Mouse (Mus musculus) midbrain, embryonic 16.5 days (tissue): Measurements from ENCODE around the gene Msn. TPM values are rescaled to one million over a fixed set of nuclear protein-coding genes. Genes with fewer than 3 reads are reported as not detected.

Source experiments
- ATAC-seq: fragments of 200-750 bp; cut with Nextera tagmentation; 2 replicates; pipeline ENCODE4 v1.8.0; 2017; ENCODE audit warnings: moderate TSS enrichment
- H3K27ac ChIP-seq: fragments of 300-500 bp; sonication (generic); 2 replicates; pipeline ENCODE4 v1.5.1; 2014; ENCODE audit warnings: mild to moderate bottlenecking, low read length, mixed read lengths
- H3K27me3 ChIP-seq: fragments of 300-500 bp; sonication (generic); 2 replicates; pipeline ENCODE4 v1.6.1; 2014; ENCODE audit warnings: low read depth, low read length, mixed read lengths; ENCODE audit not compliant: control insufficient read depth, insufficient read depth
- H3K36me3 ChIP-seq: fragments of 300-500 bp; sonication (generic); 2 replicates; pipeline ENCODE4 v1.6.1; 2014; ENCODE audit warnings: mild to moderate bottlenecking, low read length, moderate library complexity, mixed read lengths; ENCODE audit not compliant: control insufficient read depth, insufficient read depth
- H3K4me1 ChIP-seq: fragments of 300-500 bp; sonication (generic); 2 replicates; pipeline ENCODE4 v1.6.1; 2014; ENCODE audit warnings: mild to moderate bottlenecking, low read length, mixed read lengths; ENCODE audit not compliant: control insufficient read depth, insufficient read depth
- H3K4me2 ChIP-seq: fragments of 300-500 bp; sonication (generic); 2 replicates; pipeline ENCODE4 v1.6.1; 2014; ENCODE audit warnings: mild to moderate bottlenecking, low read length, mixed read lengths
- H3K4me3 ChIP-seq: fragments of 300-500 bp; sonication (generic); 2 replicates; pipeline ENCODE4 v1.5.1; 2014; ENCODE audit warnings: low read depth, mild to moderate bottlenecking, low read length, moderate library complexity, mixed read lengths
- H3K9ac ChIP-seq: fragments of 300-500 bp; sonication (generic); 2 replicates; pipeline ENCODE4 v1.6.1; 2014; ENCODE audit warnings: low read depth, low read length, mixed read lengths
- H3K9me3 ChIP-seq: fragments of 300-500 bp; sonication (generic); replicated peaks from 2 replicates; pipeline ENCODE4 v1.6.1; 2014; ENCODE audit warnings: mild to moderate bottlenecking, low read length, mixed read lengths; ENCODE audit not compliant: control insufficient read depth, poor library complexity, severe bottlenecking
- WGBS: fragments of 180-500 bp; shearing (Covaris S2); extraction: QIAGEN DNeasy Blood & Tissue Kit; methylation state at CpG from one replicate; pipeline ENCODE4 v1.1.7; 2014; 5-methylcytosine and 5-hydroxymethylcytosine counted together
- polyA plus RNA-seq: library from polyadenylated mRNA; unstranded; fragments of >200 nt; fragmentation: Nextera tagmentation; extraction: Ambion mirVana; gene quantifications from 2 replicates; pipeline ENCODE4 v1.2.1, GENCODE M21; 2015

Msn gene
- 27.2 and 28.4 TPM in 2 replicates for polyA plus RNA-seq

DNA sequence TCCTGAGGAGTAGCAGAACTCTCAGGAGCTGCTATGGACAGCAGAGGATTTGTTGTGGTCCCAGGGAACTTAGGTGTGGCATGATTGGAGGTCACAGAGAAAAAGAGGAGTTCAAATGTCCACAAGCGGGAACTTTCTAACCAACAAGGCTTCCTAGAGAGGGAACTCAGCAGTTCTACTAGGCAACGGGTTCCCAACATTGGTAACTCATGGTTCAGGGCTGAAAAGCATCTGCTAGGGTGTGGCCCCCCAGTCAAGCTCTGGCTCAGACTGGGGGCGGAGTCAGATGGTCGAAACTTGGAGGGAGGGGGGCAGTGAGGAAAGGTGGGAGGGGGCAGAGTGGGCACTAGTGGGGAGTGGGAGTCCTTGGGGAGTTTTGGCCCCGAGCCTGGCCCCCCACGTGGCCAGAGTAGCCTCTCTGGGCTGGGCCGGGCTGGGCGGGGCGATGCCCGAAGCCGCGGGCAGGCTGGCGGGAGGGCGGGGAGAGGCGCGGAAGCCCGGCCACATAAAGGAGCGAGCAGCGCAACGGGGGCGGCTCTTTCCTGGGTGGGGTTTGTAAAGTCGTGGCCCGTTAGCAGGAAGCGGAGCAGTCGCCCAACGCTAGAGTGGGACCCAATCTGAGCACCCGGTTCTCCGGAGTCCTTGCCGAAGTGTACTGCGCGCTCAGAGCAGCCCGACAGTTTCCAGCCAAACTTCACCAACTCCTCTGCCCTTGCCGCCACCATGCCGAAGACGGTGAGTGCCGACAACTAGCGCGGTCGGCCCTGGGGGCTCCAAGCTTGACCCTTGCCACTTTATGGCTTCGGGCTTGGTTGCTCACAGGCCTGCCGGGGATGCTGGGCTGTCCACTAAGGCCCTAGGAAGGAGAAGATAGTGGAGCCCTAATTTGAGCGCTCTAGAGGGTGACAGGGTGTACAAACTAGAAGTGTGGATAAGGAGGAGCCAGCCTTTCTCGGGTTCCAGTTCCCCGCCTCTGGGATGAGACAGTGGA, at the start of gene Msn:
Gene Msn, plus strand, starts transcription at position 534 of the 991 bp plus-strand sequence.
- 12% methylated on average over 32 of the region's 44 CpGs for WGBS
- H3K27me3 ChIP-seq: no peaks in the 10 kb centered on the region
- peak within 1 kb of the TSS; percentile 42 for H3K4me3 ChIP-seq
- no peak within 1 kb of the TSS for H3K27ac ChIP-seq
- H3K9ac ChIP-seq: peak within 1 kb of the TSS; percentile 38; the same call in 1 of the 2 replicates
- no peaks in the 10 kb centered on the region for H3K36me3 ChIP-seq
- peak within 1 kb of the TSS; percentile 70 for H3K4me2 ChIP-seq
- no peaks in the 10 kb centered on the region for H3K9me3 ChIP-seq
- no peaks in the 10 kb centered on the region for H3K4me1 ChIP-seq
- ATAC-seq: peak; percentile 76

DNA sequence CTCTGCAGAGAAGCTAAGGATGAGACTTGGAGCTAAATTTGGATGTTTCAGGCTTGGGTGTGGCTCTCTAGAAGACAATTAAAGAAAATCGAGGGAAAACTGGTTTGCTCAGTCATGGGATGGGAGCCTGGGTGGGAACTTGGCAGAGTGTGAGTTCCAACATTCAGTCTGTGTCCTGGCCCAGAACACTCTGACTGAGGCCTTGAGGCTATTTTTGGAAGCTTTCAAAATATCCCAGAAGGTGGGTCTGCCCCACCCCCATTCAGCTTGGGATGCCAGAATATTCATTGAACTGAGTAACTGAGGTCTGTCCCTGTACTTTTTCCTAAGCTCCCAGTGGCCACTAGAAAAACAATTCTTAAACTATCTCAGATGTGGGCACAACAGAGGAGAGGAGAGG, 43.0 kb upstream of the Msn start:
- 67% methylated on average over 1 of the region's 1 CpGs for WGBS
- no peak overlapping the region for H3K9ac ChIP-seq

DNA sequence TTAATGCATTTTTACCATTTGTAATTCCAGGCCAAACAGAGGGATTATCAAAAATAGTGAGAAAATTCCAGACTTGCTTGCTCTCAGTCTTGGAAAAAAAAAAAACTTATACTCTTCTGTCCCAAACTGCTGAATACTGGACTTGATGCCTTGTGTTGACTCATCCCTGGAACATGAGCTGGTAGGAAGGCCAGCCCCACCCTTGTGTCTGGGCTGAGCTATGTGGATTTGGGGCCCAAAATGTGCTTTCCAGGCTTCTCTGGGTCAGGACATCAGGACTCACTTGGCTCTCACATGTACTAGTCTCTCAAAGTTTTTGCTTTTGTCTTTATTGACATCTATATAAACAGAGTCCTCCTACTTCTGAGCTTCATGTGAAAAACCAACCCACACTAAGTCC, 18.1 kb upstream of the Msn start:
- H3K4me3 ChIP-seq: no peak overlapping the region
- H3K4me2 ChIP-seq: no peak overlapping the region
- H3K27ac ChIP-seq: no peak overlapping the region
- H3K36me3 ChIP-seq: no peaks in the 10 kb centered on the region
- H3K27me3 ChIP-seq: no peaks in the 10 kb centered on the region
- no peaks in the 10 kb centered on the region for H3K4me1 ChIP-seq
- no peaks in the 10 kb centered on the region for H3K9me3 ChIP-seq
- H3K9ac ChIP-seq: no peak overlapping the region
- no peak for ATAC-seq

More for the DNA sequence above, 43.0 kb upstream of the Msn start:
- no peaks in the 10 kb centered on the region for H3K9me3 ChIP-seq
- no peaks in the 10 kb centered on the region for H3K4me1 ChIP-seq
- no peak overlapping the region for H3K27ac ChIP-seq
- H3K4me2 ChIP-seq: no peak overlapping the region
- H3K4me3 ChIP-seq: no peak overlapping the region
- no peaks in the 10 kb centered on the region for H3K27me3 ChIP-seq
- ATAC-seq: no peak
- H3K36me3 ChIP-seq: no peaks in the 10 kb centered on the region

DNA sequence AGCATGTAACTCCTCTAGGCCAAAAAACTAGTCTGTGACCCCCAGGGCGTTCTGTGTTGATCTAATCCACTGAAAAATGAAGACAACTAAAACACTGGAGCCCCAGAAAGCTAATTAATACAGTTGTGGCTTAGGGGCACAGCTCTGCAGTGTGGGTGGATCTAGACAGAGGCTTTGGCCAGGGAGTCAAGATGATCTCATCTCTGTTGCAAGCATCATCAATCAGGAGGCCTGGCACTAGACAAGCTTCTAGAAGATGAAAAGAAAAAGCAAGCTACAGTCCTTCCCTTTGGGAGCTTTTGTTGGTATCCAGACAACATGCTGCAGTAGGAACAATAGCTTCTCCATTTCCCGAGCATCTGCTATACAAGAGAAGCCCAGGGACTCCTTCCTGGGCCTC, 9.6 kb upstream of the Msn start:
- WGBS: 32% methylated on average over 2 of the region's 2 CpGs
- no peak for ATAC-seq

DNA sequence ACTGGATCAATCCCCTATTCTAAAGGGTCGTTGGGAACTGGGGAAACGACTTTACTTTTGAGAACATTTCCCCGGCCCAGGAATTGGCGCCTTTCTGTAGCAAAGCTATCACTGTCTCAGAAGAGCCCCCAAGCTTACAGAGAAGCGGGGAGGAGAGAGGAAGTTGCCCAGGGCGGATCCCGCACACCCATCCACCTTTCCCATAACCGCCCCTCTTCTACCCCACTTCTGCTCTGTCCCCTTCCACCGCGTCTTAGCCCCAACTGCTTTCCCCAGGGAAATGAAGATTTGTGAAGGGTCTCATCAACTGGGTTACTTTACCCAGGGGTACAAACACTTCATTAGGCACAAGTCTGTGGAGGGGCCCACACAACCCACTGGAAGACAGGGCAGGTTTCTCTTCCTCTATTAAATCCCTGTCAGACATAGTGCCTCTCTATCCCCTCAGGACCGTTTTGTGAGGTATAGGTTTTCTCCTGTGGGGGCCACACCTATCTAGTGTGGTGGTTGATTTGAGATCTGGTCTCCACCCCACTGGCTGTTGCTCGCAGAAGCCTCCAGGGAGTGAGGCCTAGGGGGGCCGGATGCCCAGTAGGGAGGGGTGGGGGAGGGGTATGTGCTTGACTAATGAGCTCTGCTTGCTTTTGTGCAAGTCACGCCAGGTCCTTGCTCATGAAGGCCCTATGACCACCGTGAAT, 820 bp downstream of the Msn start:
- Histone ChIP-seq H3K27ac (no peak overlapping the region), H3K27me3 (no peaks in the 10 kb centered on the region), H3K4me1 (no peaks in the 10 kb centered on the region), H3K4me3 (peak overlapping the region; percentile 42), H3K4me2 (peak overlapping the region; percentile 70), H3K9ac (0 out of 2 replicates have a peak overlapping the region, but pooled peaks have one; percentile 21), H3K36me3 (no peaks in the 10 kb centered on the region), H3K9me3 (no peaks in the 10 kb centered on the region)
- ATAC-seq: peak; percentile 58; the same call in 1 of the 2 replicates
- 10% methylated on average over 15 of the region's 15 CpGs for WGBS

More for the DNA sequence above, 9.6 kb upstream of the Msn start:
- Histone ChIP-seq H3K27me3 (no peaks in the 10 kb centered on the region), H3K4me2 (no peak overlapping the region), H3K27ac (no peak overlapping the region), H3K9ac (no peak overlapping the region), H3K36me3 (no peaks in the 10 kb centered on the region), H3K4me1 (no peaks in the 10 kb centered on the region), H3K9me3 (no peaks in the 10 kb centered on the region), H3K4me3 (no peak overlapping the region)

DNA sequence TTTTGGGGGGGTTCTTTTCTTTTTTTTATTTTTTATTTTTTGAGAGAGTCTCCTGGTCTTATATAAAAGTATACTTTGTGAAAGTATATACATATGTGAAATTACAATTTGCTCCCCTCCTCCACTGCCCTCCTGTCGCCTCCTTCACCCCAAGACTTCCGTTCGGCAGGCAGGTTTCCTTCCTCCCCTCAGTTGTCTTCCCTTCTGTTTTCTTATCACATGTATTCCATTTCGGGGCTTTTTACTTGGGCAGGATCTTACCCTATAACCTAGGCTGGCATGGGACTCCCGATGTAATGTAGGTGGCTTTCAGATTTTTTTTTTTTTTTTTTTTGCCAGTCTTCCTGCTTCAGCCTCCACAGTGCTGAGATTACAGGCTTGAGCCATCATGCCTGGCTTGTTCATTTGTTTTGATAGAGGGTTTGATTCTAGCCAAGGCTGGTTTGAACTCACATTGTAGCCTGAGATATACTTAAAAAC, 1.7 kb downstream of the Msn start:
- Histone ChIP-seq H3K36me3 (no peaks in the 10 kb centered on the region), H3K27me3 (no peaks in the 10 kb centered on the region), H3K9me3 (no peaks in the 10 kb centered on the region), H3K9ac (no peak overlapping the region), H3K4me3 (no peak overlapping the region), H3K27ac (no peak overlapping the region), H3K4me2 (no peak overlapping the region), H3K4me1 (no peaks in the 10 kb centered on the region)
- ATAC-seq: no peak
- 47% methylated on average over 5 of the region's 5 CpGs for WGBS

DNA sequence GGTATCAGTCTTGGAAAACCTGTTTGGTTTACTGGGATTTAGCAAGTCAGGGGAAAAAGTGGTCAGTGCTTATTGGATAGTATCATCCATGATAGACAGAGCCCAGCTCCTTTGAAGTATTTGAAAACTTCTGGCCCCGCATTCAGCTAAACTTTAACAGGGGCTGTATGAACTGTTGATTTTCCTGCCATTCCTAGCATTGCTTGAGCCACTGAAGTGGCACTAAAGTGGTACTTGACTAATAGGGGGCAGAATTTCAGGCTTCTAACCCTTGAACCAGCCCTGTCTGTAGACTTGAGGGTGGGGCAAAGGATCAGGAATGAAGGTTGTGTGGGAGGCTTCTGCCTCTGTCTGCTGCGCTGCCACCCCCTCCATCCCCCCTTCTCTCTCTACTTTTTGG, 3.2 kb downstream of the Msn start:
- no peak for ATAC-seq
- H3K27me3 ChIP-seq: no peaks in the 10 kb centered on the region
- H3K36me3 ChIP-seq: no peaks in the 10 kb centered on the region
- H3K9ac ChIP-seq: no peak overlapping the region
- H3K9me3 ChIP-seq: no peaks in the 10 kb centered on the region
- H3K4me3 ChIP-seq: no peak overlapping the region
- 76% methylated on average over 2 of the region's 2 CpGs for WGBS
- H3K27ac ChIP-seq: no peak overlapping the region
- no peaks in the 10 kb centered on the region for H3K4me1 ChIP-seq
- no peak overlapping the region for H3K4me2 ChIP-seq

DNA sequence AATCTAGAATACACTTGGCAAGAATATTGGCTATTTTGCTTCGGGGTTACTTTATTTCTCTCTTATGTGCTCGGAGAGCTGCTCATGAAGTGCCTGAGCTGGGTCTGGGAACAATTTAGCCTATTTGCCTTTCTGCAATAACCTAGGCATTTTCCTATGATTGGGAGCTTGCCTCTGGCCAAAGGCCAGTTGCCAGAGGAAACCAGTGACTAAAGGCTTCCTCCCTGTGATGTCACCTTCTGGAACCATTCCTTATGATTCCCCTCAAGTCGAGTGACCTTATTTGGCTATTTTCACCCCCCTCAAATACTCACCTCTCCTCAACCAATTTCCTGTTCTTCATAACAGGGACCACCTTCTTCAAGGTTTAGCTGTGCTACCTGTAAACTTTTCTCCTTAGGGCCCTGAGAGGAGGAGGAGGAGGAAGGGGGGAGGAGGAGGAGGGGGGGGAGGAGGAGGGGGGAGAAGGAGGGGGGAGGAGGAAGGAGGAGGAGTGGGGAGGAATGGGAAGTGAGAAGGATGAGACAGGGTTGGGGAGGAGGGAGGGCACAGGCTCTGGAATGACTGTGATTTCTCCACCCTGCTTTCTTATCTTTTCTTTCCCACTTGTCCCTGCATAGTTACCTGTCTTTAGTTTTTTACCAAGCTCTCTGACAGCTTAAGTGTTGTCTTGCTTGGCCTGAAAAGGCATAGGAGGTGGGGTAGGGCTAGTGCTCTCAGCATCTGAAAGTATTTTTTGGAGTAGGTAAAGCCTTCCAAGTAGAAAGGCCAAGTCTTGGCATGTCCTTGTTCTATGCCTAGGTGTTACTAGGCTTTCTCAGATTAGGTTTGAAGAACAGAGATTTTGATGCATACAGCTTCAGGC, 11.8 kb downstream of the Msn start:
- no peaks in the 10 kb centered on the region for H3K9me3 ChIP-seq
- H3K9ac ChIP-seq: no peak overlapping the region
- no peaks in the 10 kb centered on the region for H3K27me3 ChIP-seq
- no peak overlapping the region for H3K27ac ChIP-seq
- no peaks in the 10 kb centered on the region for H3K36me3 ChIP-seq
- WGBS: 72% methylated on average over 3 of the region's 3 CpGs
- no peak overlapping the region for H3K4me2 ChIP-seq
- H3K4me1 ChIP-seq: no peaks in the 10 kb centered on the region
- no peak overlapping the region for H3K4me3 ChIP-seq
- ATAC-seq: no peak
